Mouse (Mus musculus) monocyte, adult 5-6 weeks (primary cell): ENCODE measurements around the gene Kir3dl1. TPM values are rescaled to one million over a fixed set of nuclear protein-coding genes. Genes with fewer than 3 reads are reported as not detected.
"Not testable (repeated sequence)": the region's sequence is repeated elsewhere in the genome, so short reads cannot be mapped to it uniquely, and the experiment has no call there.

ENCODE experiments used
- ATAC-seq: fragments of 153-309, 156-312 bp; replicated peaks from 2 replicates; pipeline ENCODE4 v1.8.0; 2017; ENCODE audit warnings: mild to moderate bottlenecking; ENCODE audit not compliant: low TSS enrichment, insufficient number of reproducible peaks, severe bottlenecking, poor library complexity, low FRiP score
- total RNA-seq: library from RNA; stranded (forward); fragments of 200-1000, 200-491, 200-594 nt; gene quantifications from 3 replicates; pipeline ENCODE4 v1.2.3, GENCODE M21; 2017

The Kir3dl1 gene
- total RNA-seq, result not detected in 3 replicates

DNA sequence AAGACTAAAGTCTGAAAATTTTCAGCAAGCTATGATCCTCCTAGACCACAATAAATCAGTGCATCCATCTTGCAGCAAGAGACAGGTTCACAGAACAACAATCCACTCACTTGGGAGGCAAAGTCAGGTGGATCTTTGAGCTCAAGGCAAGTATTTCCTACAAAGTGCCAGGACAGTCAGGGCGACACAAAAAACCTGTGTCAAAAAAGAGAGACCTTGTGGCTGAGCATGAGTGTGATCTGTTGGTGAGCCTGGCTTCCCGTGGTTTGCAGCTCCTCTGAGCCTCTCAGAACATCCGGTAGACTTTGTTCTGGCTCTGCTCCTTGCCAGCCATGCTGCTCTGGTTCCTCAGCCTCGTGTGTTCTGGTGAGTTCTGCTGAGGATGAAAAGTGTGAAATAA, at the start of gene Kir3dl1:
Gene Kir3dl1 (plus strand): TSS at position 301 of the 400 bp plus-strand sequence.
- ATAC-seq, result not testable (repeated sequence)

DNA sequence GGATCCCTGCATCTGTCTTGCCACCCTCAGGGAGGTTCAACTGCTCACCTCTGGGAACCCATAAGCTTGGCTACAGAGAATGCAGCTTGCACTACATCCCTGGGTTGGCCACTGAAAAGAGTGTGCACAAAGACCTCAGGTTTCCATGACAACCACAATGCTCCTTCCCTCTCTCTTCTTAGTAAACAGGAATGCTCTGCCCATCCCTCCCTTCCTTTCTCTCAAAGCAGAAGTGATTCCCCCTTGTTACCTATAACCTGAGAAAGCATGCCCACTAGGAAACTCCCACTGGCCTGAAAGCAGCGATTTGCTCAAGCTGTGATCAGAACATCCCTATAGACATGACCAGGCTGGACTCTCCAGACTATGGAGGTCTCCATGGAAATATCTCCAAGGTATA, 26.2 kb downstream of the Kir3dl1 start, which contains the start of gene Kir3dl2:
Gene Kir3dl2 (minus strand): TSS at position 101 of the 400 bp plus-strand sequence.
- ATAC-seq, result not testable (repeated sequence)

DNA sequence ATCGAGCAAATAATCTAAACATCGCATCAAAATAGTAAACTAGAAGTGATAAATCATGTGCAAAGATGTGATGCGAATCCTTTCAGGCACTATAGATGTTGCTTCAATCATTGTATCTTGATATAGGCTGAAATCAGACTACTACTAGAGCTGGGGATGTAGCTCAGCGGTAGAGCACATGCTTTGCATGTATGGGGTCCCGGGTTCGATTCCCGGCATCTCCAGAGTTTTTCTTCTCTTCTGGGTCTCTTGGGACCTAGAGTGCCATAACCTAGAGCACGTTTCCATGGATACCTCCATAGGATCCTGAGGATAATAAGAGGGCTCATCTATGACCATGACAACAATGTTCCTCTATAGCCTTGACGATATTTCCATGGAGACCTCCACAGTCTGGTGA, 51.3 kb downstream of the Kir3dl1 start:
- ATAC-seq, result not testable (repeated sequence)

Other genes starting within 250 kb of the Kir3dl1 start
- gene Bex3, start 247.7 kb upstream of the Kir3dl1 start, total RNA-seq, result 18.0 to 32.2 TPM (median 21.1 TPM) in 3 replicates
- not detected in 3 replicates for gene Kir3dl2, start 26.1 kb downstream of the Kir3dl1 start, total RNA-seq
- gene Tceal3, start 72.8 kb downstream of the Kir3dl1 start, total RNA-seq, result 1.8 TPM in 1 of 3 replicates, not detected in the others
- not detected in 3 replicates for gene Tceal1, start 190.0 kb downstream of the Kir3dl1 start, total RNA-seq
- 185 to 216 TPM (median 197 TPM) in 3 replicates for gene Morf4l2, start 225.7 kb downstream of the Kir3dl1 start, total RNA-seq